Mouse (Mus musculus) left cerebral cortex, adult 11 months (tissue): Measurements from ENCODE around the gene Ethe1.

Experiments used
- DNase-seq: peaks from one replicate; pipeline ENCODE4 v3.0.0; 2022; ENCODE audit warnings: low spot score

Ethe1 gene

DNA sequence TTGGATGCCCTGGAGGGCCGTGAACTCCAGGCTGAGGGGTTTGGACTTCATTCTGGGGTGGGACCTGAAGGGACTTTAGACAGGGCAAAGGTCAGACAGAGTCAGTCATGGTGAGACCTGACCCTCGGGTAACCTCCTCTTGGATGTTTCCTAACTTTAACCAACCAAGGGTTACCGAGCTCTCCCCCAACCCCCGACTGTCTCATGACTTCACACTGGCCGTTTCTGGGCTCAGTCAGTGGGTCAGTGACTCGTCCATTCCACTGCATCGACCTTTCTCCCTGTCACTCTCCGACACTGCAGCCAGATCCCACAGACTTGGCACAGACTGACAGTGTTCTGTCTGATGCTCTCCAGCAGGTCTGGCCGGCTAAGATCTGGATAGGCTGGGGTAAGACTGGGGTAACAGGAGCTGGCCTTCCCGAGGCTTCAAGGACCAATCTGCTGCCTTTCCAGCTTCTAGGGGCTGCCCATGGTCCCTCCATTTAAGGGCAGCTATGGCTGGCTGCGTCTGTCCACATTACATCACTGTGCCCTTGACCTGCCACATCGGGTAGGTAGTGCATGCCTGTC lies 13.0 kb upstream of the Ethe1 start:
- no peak for DNase-seq

DNA sequence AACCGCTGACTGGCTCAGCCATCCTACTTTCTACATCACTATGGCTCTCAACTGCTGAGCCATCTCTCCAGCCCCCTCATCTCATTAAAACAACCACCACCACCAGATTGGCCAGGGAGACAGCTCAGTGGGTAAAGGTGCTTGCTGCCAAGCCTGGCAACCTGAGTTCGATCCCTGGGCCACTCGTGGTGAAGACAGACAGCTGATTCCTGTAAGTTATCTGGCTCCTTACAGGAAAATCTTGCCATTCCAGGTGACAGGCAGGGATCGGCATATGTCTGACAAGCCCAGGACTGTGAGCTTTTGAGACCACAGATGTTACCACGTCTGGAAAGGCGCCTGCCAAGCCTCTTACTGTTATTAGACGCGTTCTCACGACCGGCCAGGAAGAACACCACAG lies 9.5 kb upstream of the Ethe1 start:
- no peak for DNase-seq

DNA sequence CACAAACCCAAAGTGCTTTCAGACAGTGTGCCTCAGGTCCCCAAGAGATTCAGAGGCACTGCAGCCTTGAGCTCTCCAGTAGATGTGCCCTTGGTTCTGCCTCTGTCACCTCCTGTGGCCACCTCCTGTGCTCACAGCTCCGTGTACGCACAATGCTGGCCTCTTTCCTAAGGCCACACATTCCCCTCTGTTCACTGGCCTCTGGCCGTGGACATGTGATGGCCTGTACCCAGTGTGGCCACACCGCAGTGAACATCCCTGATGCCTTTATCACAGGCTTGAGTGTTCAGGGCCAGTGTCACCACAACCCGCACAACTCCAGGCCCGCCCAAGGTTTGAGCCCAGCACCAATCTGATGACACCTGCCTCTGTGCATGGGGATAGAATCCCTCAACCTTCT lies 2.5 kb upstream of the Ethe1 start:
- DNase-seq, result no peak

DNA sequence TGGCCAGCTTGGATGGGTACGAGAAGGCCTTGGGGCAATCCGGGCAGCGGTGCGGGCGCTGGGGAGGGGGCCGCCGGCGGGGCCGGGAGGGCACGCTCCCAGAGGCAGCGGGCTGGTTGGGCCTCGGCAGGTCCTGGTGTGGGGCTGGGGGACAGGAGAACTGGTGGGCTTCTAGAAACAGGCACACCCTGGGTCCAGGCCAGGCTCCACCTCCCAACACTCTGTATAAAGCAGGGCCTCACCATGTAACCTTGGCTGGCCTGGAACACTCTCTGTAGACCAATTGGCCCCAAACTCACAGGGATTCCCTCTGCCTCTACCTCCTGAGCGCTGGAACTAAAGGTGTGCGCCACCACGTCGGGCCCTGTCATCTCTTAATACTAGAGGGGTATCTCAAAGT lies 1.3 kb upstream of the Ethe1 start:
- no peak for DNase-seq

DNA sequence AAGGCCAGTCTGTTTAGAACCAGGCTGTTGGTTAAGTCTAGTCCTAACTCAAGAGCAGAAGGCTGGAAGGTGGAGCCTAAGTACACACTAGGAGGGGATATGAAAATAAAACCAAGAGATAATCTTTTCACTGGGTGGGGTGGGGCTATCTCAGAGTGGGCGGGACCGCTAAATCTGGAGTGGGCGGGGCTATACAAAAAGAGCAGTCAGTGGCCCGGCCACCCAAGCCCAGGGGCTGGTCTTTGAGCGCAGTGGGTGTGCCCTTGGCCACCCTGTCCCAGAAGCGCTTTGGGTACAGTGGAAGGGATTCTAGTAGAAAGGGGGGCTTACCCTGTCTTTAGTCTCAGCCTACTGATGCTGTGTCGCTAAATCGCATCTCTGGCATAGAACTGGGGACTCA lies 515 bp upstream of the Ethe1 start:
- no peak for DNase-seq

DNA sequence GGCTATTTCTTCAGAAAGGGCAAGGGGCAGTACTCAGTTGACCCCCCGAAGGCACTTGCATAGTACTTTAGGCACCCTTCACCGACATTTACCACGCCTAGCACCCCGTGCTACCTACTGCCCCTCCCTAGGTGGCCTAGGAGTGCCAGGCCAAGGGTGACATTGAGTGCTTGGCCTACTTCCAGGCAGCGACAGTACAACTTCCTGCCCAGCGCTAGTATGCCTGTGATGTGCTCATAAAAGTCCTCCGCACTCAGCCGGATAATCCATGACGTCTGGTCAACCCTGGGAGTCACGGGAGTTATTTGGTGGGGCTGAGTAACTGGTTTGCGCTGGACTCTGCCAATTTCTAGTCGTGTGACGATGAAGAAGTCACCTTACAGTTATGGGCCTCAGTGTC lies 993 bp downstream of the Ethe1 start:
- no peak for DNase-seq

DNA sequence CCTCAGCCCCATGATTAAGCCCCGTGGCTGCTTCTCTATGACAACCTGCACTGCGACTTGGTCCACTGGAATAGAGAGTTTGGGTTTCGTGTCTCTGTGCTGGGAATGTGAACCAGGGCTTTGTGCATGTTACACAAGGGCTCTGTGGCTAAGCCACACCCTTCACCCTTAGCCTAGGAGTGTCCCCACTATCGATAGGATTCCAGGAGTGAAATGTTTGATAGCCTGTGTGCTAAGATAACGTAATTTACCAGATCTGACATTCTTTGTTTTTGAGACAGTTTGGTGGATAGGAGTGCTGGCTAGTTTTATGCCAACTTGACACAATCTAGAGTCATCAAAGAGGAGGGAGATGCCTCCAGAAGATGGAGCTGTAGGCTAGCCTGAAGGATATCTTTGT lies 4.4 kb downstream of the Ethe1 start:
- no peak for DNase-seq

DNA sequence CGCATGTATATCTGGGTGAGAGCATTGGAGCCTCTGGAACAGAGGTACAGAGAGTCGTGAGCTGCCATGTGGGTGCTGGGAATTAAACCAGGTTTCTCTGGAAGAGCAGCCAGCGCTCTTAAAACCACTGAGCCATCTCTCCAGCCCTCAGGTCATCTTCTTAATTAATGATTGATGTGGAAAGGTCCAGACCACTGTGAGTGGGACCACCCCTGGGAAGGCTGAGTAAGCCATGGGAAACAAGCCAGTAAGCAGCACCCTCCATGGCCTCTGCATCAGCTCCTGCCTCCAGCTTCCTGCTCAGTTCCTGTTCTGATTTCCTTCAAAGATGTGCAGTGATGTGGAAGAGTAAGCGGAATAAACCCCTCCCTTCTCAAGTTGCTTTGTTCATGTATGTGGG lies 4.8 kb downstream of the Ethe1 start:
- no peak for DNase-seq

DNA sequence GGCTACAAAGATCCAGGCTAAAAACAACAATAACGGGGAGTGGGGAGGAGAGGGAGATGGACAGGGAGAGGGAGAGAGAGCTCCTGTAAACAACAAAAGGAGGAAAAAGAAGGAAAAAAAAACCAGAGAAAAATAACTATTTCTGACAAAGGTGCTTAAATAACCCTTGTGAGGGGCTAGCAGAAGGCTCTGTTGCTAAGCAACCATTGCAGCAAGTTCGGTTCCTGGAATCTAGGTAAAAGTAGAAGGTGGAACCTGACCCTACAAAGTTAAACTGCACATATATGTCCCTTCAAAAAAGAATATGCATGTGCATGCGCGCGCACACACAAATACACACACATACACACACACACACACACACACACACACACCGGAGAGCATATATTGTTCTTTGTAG lies 5.4 kb downstream of the Ethe1 start:
- DNase-seq, result no peak

DNA sequence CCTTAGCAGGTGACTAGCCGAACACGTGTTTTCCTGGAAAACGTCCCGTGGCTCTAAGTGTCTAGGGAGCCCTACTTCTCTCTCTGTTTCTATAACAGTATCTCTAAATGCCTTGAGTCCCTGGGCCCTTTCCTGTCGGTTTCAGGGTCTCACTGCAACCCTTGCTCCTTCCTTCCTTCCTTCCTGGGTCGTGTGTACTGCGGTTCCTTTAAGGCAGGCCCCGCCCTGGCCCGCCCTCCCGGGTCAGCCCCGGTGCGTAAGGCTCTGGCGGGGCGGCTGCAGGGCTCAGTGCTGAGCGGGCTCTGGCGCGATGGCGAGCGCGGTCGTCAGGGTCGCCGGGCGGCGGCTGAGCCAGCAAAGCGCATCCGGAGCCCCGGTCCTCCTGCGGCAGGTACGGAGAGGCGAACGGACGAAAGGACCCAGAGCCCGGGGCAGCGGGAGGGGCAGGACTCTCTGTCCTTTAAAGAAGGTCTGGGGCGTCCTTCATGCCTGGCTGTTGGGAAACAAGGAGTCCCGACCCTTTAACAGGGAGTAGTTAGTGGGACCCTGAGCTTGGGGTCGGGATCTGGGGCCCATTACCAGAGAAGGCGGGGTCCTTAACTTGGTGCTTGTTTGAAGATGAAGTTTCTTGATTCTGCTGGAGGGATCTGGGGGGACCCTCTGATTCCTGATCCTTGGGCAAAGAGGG lies 6.4 kb downstream of the Ethe1 start:
- DNase-seq, result peak; percentile 51

DNA sequence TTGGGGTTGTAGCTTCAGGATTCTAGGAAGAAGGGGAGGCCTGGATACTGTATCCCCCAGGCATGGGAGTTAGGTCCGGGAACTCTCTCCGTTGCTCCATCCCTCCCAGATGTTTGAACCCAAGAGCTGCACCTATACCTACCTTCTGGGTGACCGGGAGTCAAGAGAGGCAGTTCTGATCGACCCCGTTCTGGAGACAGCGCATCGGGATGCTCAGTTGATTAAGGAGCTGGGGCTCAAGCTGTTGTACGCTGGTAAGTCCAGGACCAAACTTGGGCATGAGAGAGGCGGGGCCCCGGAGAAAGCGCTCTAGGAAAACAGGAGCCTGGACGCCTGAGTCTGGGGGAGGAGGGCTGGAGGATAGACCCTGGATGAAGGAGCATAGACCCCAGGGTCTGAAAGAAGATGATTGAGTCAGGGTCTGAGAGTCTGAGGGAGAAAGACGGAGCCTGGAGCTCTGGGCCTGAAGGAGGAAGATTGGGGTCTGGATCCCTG lies 7.0 kb downstream of the Ethe1 start:
- DNase-seq, result no peak

DNA sequence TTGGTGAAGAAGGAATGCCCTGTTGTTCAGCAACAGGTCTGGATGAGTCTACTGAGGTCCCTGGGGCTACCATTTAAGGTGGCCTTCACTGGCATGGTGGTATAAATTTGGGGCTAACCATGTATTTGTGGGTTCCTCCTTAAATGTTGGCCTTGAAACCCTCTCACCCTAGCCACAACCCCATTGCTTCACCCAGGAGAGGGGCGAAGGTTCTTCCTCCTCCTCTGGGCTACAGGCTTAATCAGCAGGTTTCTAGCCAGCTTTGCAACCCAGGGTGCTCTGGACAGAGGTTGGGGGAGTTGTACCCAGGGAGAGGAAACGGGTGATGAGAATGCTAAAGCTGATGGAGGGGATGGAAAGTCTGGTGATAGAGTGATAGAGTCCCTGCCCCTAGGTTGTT lies 8.1 kb downstream of the Ethe1 start:
- DNase-seq, result no peak

DNA sequence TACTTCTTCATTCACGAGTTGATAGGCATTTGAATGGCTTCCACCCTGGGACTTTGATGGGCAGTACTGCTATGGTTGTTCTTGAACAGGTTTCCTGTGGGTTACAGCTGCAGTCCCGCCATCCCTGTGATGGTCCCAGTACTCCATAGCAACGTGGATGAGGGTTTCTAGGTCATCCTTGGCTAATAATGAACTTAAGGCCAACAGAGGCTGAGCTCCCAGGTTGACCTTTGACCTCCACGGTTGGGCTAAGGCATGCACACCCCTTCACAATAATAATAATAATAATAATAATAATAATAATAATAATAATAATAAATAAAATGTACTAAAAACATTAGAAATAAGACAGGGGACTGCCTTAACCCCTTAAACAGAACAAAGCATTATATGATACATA lies 10.8 kb downstream of the Ethe1 start:
- no peak for DNase-seq

DNA sequence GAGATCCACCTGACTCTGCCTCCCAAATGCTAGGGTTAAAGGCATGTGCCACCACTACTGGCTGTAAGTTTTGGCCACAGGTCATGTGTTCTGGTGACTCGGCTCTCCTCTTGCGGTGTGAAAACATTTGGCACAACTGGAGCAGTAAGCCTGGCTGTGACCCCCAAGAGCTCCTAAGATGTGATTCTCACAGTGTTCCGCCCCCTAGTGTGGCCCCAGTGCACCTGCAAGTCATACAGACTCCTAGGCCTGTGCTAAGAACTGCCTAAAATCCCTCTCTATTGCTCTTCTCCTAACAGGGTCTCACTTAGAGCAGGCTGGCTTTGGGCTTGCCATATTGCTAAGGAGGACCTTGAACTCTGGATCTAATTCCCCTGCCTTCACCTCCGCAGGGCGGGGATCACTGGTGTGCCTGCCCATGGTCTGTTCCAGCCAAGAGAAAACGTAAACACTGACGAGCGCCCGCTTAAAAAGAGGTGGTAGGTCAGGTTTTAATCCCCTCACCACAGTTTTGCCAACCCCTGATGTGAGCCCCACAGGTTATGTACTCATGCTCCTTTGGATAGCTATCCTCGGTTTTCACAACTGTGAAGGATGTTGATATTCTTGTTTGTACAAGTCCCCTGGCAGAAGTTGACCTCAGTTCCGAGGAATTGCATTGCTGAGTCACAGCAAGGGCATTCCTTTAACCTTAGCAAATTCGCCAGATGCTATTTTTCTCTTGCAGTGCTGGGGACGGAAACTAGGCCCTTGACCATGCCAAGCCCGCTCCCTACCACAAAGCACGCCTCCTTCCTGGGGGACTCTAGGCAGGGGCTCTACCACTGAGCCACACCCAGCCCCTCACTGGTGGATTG lies 12.1 kb downstream of the Ethe1 start:
- no peak for DNase-seq

DNA sequence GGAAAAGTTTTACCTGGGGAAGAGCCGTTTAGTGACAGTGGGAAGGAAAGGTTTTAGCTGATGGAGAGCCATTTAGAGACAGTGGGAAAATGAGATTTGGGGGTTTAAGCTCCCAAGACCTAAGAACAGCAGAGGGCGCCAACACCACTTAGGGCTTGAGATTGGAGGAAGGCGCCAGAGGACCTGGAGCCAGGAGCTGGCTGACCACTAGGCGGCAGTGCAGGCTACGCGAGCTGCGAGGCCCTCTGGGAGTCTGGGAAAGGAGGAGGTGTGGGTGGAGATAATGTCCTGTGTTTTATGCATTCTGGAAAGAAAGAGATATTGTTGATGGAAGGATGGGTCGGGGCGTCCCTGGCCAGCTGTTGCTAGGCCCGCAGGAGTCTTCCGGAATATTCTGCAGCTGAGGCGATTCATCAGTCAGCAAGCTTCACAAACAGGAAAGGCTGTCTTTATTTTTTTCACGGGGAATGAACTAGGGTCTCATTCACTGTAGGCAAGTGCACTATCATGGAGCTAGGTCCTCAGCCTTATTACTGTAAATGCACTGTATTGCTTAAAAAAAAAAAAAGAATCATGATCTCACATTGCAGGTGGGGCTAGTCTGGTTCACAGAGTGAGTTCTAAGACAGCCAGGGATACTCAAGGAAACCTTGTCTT lies 13.7 kb downstream of the Ethe1 start:
- DNase-seq, result peak; percentile 92

DNA sequence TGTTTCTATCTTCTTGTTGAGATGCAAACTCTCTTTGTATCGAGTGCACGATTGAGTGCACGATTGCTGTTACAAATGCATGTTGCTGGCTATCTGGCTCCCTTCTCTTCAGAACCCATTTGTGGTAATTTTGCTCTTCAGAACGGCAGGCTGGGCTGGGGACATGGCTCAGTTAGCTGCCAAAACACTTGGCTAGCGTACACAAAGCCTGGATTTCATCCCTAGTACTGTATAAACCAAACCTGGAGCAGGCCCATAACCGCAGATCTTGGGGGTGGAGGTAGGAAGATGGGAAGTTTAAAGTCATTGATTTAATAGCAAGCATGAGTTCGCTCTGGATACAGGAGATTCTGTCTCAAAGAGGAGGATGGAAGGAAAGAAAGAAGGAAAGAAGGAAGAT lies 18.2 kb downstream of the Ethe1 start:
- no peak for DNase-seq

DNA sequence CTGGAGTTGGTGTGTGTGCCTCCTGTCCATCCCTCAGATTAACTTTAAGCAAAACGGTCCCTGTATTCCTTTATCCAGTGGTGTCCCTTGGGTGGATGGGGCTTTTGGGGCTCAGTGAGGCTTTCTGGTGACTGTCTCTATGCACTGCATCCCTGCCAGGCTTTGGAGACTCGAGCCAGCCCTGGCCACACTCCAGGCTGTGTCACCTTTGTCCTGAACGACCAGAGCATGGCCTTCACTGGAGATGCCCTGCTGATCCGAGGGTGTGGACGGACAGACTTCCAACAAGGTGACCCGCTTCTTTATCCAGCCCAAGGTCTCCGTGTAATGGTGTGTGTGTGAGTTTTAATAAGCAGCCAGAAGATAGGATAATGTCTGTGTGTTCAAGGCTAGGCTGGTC lies 18.7 kb downstream of the Ethe1 start:
- DNase-seq, result no peak

DNA sequence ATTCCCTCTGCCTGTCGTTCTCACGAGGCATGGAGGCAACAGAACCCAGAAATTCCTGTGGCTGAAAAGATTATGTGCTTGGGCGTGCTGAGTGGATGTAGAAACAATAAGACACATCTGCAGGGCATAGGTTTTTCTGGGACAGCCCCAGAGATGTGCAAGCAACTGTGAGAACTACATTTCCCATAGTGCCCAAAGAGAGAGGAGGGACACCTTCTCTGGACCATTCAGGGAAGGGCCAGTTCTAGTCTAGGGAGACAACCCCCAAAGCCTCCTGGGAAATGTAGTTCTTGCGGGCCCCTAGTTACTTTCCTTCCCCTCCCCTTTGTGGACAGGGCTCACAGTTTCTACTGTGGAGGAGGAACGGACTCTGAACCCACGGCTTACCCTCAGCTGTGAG lies 20.7 kb downstream of the Ethe1 start:
- no peak for DNase-seq

DNA sequence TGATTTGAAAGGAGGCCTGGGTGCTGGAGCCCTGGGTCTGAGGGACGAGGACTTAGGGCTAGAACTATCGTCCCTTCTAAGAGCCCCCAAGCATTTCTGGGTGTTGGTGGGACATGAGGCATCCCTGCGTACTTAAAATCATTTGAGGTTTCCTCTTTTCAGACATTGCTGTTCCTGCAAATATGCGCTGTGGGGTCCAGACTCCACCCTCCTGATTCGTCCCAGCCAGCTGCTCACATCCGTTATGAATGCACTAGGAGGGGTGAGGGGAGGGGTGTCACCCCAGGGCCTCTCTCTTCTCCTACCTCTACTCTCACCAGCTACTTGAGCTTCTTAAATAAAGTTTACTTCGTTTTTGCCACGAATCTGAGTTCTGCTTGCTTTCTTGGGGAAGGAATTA lies 21.2 kb downstream of the Ethe1 start:
- DNase-seq, result no peak

DNA sequence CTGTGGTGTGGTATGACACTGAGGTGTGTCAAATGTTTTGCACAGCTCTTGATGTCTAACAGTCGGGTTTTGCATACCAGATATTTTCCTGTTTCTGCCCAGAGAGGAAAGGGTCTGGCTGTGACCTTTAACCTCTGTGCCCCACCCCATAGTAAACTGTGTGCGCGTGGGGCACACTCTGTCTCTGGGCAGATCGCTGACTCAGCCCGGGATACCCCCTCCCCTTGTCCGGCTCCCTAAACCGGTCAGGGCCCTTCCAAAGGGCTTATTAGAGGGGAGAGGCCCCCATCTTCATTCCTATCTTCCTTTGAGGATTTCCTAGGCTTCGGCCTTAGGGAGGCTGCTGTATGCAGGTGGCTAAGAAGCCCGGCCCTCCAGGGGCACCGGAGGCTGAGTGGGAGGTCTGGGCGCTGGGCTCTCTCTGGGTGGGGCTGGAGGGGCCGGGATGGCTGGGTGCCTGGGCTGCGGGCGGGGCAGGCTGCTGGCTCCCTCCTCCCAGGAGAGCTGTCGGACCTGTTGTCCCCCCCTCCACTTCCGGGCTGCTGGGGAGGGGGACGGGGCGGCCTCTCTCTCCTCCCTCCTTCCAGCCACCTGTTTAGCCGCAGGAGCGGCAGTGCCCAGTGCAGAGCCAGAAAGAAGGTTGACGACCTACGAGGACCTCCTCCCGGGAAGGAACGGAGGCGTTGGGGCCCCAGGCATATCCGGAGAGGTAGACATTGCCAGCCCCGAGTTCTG lies 23.0 kb downstream of the Ethe1 start, which contains the start of gene Phldb3:
TSS of gene Phldb3 (plus strand) at position 620 of the 735 bp plus-strand sequence.
- DNase-seq, result no peak

DNA sequence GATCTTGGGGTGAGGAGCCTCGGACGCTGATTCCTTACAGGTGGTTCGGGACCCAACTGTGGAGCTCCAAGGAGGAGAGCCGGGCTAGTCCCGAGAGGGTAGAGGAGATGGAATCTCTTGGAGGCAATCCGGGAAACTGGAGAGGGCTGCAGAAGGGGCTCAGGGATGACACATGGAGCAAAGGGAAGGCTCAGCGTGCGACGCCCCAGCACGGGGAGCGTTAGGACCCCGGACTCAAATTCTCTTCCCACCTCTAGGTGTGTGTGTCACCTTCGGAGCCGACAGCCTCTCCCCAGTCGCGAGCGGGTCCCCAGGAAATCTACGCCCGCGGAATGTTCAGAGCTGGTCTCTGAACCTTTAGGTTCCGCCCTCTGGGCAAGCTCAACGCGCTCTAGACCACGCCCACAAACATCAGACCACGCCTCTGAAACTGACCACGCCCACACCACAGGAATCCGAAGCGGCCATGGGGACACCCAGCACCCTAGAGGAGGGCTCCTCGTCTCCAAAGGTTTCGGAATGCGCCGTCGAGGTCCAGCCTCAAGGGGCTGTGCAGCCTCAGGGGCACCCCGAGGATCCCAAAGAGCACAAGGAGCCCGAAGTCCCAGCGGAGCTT lies 23.6 kb downstream of the Ethe1 start:
- no peak for DNase-seq
